Mouse (Mus musculus) midbrain, embryonic 14.5 days (tissue): Measurements from ENCODE around the gene Bend3. TPM values are rescaled to one million over a fixed set of nuclear protein-coding genes. Genes with fewer than 3 reads are reported as not detected.

Experiments used
- ATAC-seq: fragments of 200-750 bp; cut with Nextera tagmentation; 2 replicates; pipeline ENCODE4 v1.8.0; 2017; ENCODE audit warnings: moderate number of reproducible peaks, moderate library complexity; ENCODE audit not compliant: low FRiP score, low TSS enrichment
- DNase-seq: peaks from one replicate; pipeline ENCODE4 v3.0.0-alpha.2; 2015
- H3K27ac ChIP-seq: fragments of 300-500 bp; sonication (generic); replicated peaks from 2 replicates; pipeline ENCODE4 v1.5.1; 2014; ENCODE audit warnings: mild to moderate bottlenecking, low read depth, low read length, moderate library complexity
- H3K27me3 ChIP-seq: fragments of 300-500 bp; sonication (generic); 2 replicates; pipeline ENCODE4 v1.6.1; 2014; ENCODE audit warnings: low read length, control low read depth, mixed read lengths; ENCODE audit not compliant: control insufficient read depth, insufficient read depth
- H3K36me3 ChIP-seq: fragments of 300-500 bp; sonication (generic); 2 replicates; pipeline ENCODE4 v1.6.1; 2014; ENCODE audit warnings: low read length, control low read depth; ENCODE audit not compliant: control insufficient read depth, insufficient read depth
- H3K4me1 ChIP-seq: fragments of 300-500 bp; sonication (generic); 2 replicates; pipeline ENCODE4 v1.6.1; 2014; ENCODE audit warnings: mild to moderate bottlenecking, antibody characterized with exemption, low read length, control low read depth; ENCODE audit not compliant: control insufficient read depth, insufficient read depth
- H3K4me2 ChIP-seq: fragments of 300-500 bp; sonication (generic); 2 replicates; pipeline ENCODE4 v1.6.1; 2014; ENCODE audit warnings: mild to moderate bottlenecking, low read length, moderate library complexity
- H3K4me3 ChIP-seq: fragments of 300-500 bp; sonication (generic); replicated peaks from 2 replicates; pipeline ENCODE4 v1.5.1; 2014; ENCODE audit warnings: low read depth, low read length
- H3K9ac ChIP-seq: fragments of 300-500 bp; sonication (generic); replicated peaks from 2 replicates; pipeline ENCODE4 v1.6.1; 2014; ENCODE audit warnings: mild to moderate bottlenecking, low read length, moderate library complexity
- H3K9me3 ChIP-seq: fragments of 300-500 bp; sonication (generic); 2 replicates; pipeline ENCODE4 v1.6.1; 2016; ENCODE audit warnings: low read length, control low read depth, mixed read lengths; ENCODE audit not compliant: control insufficient read depth
- WGBS: fragments of 180-500 bp; shearing (Covaris S2); extraction: QIAGEN DNeasy Blood & Tissue Kit; methylation state at CpG from one replicate; pipeline ENCODE4 v1.1.7; 2014; 5-methylcytosine and 5-hydroxymethylcytosine counted together
- polyA plus RNA-seq: library from polyadenylated mRNA; unstranded; fragments of >200 nt; fragmentation: Nextera tagmentation; extraction: Ambion mirVana; gene quantifications from 2 replicates; pipeline ENCODE4 v1.2.1, GENCODE M21; 2014

Gene Bend3
- polyA plus RNA-seq, 1 experiment from 2014 or later, result 6.1 TPM

DNA sequence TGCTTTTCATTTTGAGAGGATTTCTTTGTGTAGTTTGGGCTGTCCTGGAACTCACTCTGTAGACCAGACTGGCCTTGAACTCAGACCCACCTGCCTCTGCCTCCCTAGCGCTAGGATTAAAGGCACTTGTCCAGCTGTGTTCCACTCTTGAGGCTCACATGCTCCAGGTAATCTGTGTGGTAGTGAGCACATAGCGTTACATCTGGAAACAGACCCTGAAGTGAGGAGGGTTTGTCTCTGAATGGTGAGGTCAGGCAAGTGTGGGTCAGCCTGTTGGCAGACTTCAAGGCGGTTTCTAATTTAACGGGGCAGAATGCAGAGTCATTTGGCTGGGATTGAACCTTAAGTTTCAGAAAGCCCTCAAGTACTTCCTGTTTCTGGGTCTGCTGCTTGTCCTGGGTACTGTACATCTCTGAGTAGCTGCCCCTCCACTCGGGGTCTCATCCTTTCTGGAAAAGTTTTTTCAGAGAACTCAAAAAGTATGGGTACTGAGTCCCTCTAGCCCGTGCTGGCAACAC is 7.2 kb downstream of the Bend3 start:
- Histone ChIP-seq H3K36me3 (peaks cover 2% of the 10 kb centered on the region; the same call in 1 of the 2 replicates), H3K9me3 (no peaks in the 10 kb centered on the region), H3K27ac (no peak overlapping the region), H3K9ac (no peak overlapping the region), H3K4me2 (no peak overlapping the region), H3K4me1 (peaks cover 18% of the 10 kb centered on the region), H3K27me3 (no peaks in the 10 kb centered on the region), H3K4me3 (no peak overlapping the region)
- DNase-seq (no peak), ATAC-seq (no peak)
- WGBS, result 90% methylated on average over 6 of the region's 6 CpGs

DNA sequence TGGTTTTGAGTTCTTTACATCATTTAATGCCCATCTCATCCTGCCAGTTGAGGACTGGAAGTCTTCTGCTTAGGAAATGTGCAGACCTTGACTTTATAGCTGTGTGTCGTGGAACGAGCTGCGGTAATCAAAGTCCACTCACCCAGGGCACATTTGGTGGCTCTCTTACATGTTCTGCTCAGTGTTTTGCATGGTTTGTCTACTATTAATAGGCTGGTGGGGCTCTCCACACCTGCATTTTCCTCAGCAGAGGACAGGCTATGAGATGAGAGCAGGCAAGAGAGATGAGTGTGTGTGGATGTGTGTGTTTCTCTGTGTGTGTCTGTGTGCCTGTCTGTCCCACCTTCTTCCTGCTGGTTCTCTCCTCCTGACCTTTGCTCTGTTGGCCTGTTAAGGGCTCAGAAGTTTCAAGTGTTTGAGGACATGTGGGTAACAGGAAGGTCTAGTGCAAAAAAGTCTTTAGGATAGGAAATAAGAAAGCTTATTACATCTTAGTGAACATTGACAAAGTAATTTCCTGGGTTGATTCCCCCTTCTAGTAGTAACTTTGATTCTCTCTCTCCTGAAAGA is 8.9 kb downstream of the Bend3 start:
- no peak overlapping the region for H3K4me2 ChIP-seq
- no peaks in the 10 kb centered on the region for H3K9me3 ChIP-seq
- H3K4me3 ChIP-seq, result no peak overlapping the region
- H3K36me3 ChIP-seq, result peaks cover 2% of the 10 kb centered on the region; the same call in 1 of the 2 replicates
- H3K27ac ChIP-seq, result no peak overlapping the region
- no peaks in the 10 kb centered on the region for H3K27me3 ChIP-seq
- 0 out of 2 replicates have a peak, but pooled peaks cover 6% of the 10 kb centered on the region for H3K4me1 ChIP-seq
- DNase-seq (no peak), ATAC-seq (no peak)
- no peak overlapping the region for H3K9ac ChIP-seq
- 97% methylated on average over 3 of the region's 3 CpGs for WGBS

DNA sequence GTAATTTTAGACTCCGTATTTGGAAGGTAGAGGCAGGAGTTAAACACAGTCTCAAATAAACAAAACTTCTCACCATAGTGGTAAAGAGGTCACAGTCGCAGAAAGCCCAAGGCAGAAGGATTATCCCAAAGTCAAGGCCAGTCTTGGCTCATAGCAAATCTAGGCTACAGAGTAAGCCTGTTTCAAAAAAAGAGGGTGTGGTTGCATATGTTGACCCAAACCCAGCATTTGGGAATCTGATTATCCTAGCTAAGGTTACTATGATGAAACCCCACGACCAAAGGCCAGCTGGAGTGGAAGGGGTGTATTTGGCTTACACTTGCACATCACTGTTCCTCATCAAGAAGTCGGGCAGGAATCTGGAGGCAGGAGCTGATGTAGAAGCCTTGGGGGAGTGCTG is 9.6 kb downstream of the Bend3 start:
- H3K4me2 ChIP-seq, result no peak overlapping the region
- H3K4me3 ChIP-seq, result no peak overlapping the region
- 84% methylated on average over 4 of the region's 4 CpGs for WGBS
- no peaks in the 10 kb centered on the region for H3K9me3 ChIP-seq
- H3K27me3 ChIP-seq, result no peaks in the 10 kb centered on the region
- H3K27ac ChIP-seq, result no peak overlapping the region
- 0 out of 2 replicates have a peak, but pooled peaks cover 2% of the 10 kb centered on the region for H3K4me1 ChIP-seq
- ATAC-seq (no peak), DNase-seq (no peak)
- H3K36me3 ChIP-seq, result peaks cover 2% of the 10 kb centered on the region; the same call in 1 of the 2 replicates
- no peak overlapping the region for H3K9ac ChIP-seq

DNA sequence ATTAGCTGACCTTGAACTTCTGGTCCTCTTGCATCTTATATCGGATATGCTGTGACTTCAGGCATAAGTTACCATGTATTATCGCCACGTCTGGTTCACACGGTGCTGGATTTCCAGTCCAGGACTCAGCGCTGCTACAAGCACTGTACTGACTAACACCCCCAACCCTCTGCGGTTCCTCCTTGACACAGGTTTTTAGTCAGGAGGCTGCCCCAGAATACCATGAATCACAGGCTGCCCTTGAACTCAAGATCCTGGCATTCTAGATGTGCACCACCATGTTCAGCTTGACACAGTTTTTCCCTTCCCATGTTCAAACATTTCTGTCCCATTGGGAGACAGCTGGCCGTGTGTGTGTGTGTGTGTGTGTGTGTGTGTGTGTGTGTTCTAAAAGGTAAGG is 10.5 kb downstream of the Bend3 start:
- peaks cover 5% of the 10 kb centered on the region; the same call in 1 of the 2 replicates for H3K36me3 ChIP-seq
- ATAC-seq (no peak), DNase-seq (no peak)
- no peak overlapping the region for H3K4me2 ChIP-seq
- no peaks in the 10 kb centered on the region for H3K27me3 ChIP-seq
- no peak overlapping the region for H3K4me3 ChIP-seq
- no peaks in the 10 kb centered on the region for H3K4me1 ChIP-seq
- no peaks in the 10 kb centered on the region for H3K9me3 ChIP-seq
- 94% methylated on average over 7 of the region's 7 CpGs for WGBS
- H3K27ac ChIP-seq, result no peak overlapping the region
- H3K9ac ChIP-seq, result no peak overlapping the region

DNA sequence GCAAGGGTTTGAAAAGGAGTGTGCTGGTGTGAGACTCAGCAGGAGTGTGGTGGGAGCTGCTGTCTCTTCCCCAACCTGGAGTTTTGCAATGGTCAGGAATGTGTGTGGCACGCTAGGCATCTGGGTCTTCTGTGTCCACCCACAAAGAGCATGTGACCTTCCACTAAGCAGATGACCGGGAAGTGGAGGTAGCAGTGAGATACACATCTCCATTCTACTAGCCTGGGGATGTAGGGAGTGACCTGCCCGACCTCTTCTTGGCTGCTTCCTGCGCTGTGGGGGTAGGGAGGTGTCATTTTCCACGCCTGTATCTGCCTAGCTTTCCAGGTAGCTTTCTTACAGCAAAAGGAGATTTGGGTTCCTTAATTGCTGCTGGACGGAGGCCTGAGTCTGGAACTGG is 10.9 kb downstream of the Bend3 start:
- 76% methylated on average over 6 of the region's 6 CpGs for WGBS
- ATAC-seq, result no peak
- H3K9ac ChIP-seq, result no peak overlapping the region
- H3K4me3 ChIP-seq, result no peak overlapping the region
- H3K36me3 ChIP-seq, result peaks cover 9% of the 10 kb centered on the region
- H3K4me2 ChIP-seq, result no peak overlapping the region
- DNase-seq, result no peak
- no peak overlapping the region for H3K27ac ChIP-seq
- no peaks in the 10 kb centered on the region for H3K9me3 ChIP-seq
- no peaks in the 10 kb centered on the region for H3K27me3 ChIP-seq
- no peaks in the 10 kb centered on the region for H3K4me1 ChIP-seq

DNA sequence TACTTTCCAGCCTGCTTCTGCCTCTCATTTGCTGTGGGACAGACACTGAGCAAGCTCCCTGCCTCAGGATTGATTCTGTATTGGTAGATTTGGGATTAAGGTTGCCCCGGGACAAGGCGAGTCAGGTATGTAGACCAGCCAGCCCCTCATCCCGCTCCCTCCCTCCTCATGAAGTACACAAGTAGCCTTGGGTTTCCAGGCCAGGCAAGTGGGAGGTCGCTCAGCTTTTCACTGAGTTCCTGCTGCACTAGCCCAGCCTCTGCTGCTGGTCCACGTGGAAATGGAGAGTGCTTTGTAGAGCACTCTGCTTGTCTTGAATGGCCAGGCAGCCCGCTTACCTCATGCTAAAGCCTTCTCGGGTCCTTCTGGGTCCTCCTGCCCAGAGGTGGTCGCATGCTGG is 11.4 kb downstream of the Bend3 start:
- DNase-seq (no peak), ATAC-seq (no peak)
- Histone ChIP-seq H3K4me2 (no peak overlapping the region), H3K9ac (no peak overlapping the region), H3K27me3 (no peaks in the 10 kb centered on the region), H3K9me3 (no peaks in the 10 kb centered on the region), H3K4me1 (no peaks in the 10 kb centered on the region), H3K4me3 (no peak overlapping the region), H3K36me3 (peaks cover 13% of the 10 kb centered on the region), H3K27ac (no peak overlapping the region)
- WGBS, result 76% methylated on average over 8 of the region's 8 CpGs

DNA sequence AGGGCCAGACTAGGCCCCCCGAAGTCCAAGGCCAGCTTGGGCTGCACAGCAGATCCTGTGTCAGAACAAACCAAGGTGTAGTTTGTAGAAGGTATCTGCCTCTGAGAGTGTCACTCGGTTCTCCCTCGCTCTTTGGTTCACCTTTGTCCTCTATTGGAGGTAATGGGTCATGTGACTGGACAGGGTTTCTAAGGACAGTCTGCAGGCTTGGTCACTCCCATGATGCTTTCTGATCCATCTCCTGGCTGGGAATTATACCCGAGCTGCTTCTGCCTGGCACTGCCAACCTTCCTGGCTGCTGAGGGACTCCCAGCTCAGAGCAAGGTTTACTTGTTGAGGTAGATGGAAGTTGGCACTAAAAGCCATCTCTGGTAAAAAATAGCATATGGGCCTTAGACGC is 12.2 kb downstream of the Bend3 start:
- Histone ChIP-seq H3K4me3 (no peak overlapping the region), H3K36me3 (peaks cover 19% of the 10 kb centered on the region), H3K27me3 (no peaks in the 10 kb centered on the region), H3K4me2 (no peak overlapping the region), H3K9me3 (no peaks in the 10 kb centered on the region), H3K4me1 (no peaks in the 10 kb centered on the region), H3K27ac (no peak overlapping the region), H3K9ac (no peak overlapping the region)
- DNase-seq, result no peak
- WGBS, result 86% methylated on average over 5 of the region's 5 CpGs
- ATAC-seq, result no peak

DNA sequence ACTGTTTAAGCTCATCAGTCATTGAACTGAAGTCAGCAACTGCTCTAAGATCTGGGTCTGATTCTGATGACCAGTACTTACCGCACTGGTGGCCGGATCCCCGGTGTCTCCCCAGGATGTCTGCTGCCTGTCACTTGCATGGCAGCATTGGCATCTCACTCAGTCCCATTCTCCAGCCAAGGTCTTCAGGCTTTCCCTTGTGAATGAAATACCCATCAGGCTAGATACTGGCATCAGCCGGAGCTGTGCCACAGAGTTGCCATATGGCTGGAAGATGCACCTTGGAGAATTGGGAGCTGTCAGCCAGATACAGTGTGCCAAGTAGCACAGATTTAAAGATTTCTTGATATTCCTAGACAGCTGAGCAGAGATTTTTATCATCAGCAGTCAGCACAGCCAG is 24.0 kb downstream of the Bend3 start:
- Histone ChIP-seq H3K27me3 (no peaks in the 10 kb centered on the region), H3K27ac (no peak overlapping the region), H3K4me2 (no peak overlapping the region), H3K9ac (no peak overlapping the region), H3K4me1 (no peaks in the 10 kb centered on the region), H3K4me3 (no peak overlapping the region), H3K9me3 (no peaks in the 10 kb centered on the region), H3K36me3 (peaks cover 46% of the 10 kb centered on the region)
- no peak for ATAC-seq
- WGBS, result 88% methylated on average over 4 of the region's 4 CpGs
- DNase-seq, result no peak

DNA sequence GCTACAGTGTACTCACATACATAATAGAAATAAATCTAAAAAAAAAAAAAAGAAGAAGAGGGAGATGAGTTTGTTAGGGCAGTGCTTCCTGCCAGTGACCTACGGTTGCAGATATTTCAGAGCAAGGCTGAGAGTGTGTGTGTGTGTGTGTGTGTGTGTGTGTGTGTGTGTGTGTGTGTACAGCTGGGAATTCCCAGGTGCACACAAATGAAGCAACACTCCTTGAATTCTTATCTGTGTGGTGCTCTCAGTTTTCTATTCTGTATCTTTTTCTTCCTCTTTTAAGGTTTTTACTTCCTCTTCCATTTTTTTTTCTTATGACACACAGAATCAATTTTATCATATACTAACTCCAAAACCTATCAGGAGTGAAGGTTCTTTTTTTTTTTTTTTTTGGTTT is 25.7 kb downstream of the Bend3 start:
- no peak for ATAC-seq
- WGBS, result 76% methylated on average over 1 of the region's 1 CpGs
- no peak overlapping the region for H3K4me3 ChIP-seq

More for the DNA sequence above, 25.7 kb downstream of the Bend3 start:
- no peak overlapping the region for H3K9ac ChIP-seq
- peaks cover 39% of the 10 kb centered on the region for H3K36me3 ChIP-seq
- H3K9me3 ChIP-seq, result no peaks in the 10 kb centered on the region
- no peaks in the 10 kb centered on the region for H3K27me3 ChIP-seq
- H3K4me2 ChIP-seq, result no peak overlapping the region
- no peak overlapping the region for H3K27ac ChIP-seq
- no peaks in the 10 kb centered on the region for H3K4me1 ChIP-seq
- no peak for DNase-seq
